In the genomic region with DNA sequence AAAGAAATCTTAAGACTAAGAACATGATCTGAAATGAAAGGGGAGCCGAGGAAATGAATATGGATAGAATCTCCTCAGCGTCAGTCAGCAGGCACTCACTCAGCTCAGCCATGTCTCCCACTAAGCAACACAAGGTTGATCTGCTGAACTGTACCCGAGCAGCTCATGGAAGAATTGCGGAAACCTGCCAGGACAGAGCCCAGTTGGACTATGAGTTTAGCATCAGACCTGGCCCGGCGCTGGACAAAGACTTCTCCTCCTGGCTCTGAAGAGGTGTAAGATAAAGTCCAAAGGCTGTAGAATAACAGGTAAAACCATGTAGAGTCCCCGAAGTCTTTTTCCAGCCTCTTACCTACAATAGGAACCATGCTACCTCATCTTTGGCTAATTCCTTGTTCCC, we compare ENCODE assay signal across 16 mouse cellular contexts. TPM values are rescaled to one million over a fixed set of nuclear protein-coding genes. Genes with fewer than 3 reads are reported as not detected.
"Had no signal": no experiment of that assay in that cellular context is flagged by ENCODE, and none has a peak within 500 bp of the region (broad histone marks: within the 10 kb centered on the region; RNA-seq: fewer than 3 reads in every experiment).

No protein-coding gene starts in this region.

- H3K9me3 ChIP-seq: limb, embryonic 15.5 days; liver, embryonic 15.5 days; megakaryocyte, embryonic 14.5 days; neural tube, embryonic 13.5 days; stomach, embryonic 15.5 days had no signal

- H3K4me2 ChIP-seq: limb, embryonic 15.5 days; liver, embryonic 15.5 days; lung, embryonic 14.5 days; midbrain, embryonic 11.5 days; neural tube, embryonic 13.5 days; stomach, embryonic 15.5 days had no signal

- H3K27me3 ChIP-seq: limb, embryonic 15.5 days; liver, embryonic 15.5 days; neural tube, embryonic 13.5 days; stomach, embryonic 15.5 days had no signal

- H3K27ac ChIP-seq: hindbrain, postnatal 0 days; kidney, postnatal 0 days; limb, embryonic 15.5 days; liver, embryonic 15.5 days; macrophage; neural tube, embryonic 13.5 days; stomach, embryonic 15.5 days had no signal

- H3K36me3 ChIP-seq: limb, embryonic 15.5 days; liver, embryonic 15.5 days; neural tube, embryonic 13.5 days; stomach, embryonic 15.5 days had no signal

- H3K4me1 ChIP-seq: limb, embryonic 15.5 days; neural tube, embryonic 13.5 days; stomach, embryonic 15.5 days had no signal

- DNase-seq: lung, embryonic 14.5 days; lung, postnatal 10 days; retina, postnatal 1 day; right cerebral cortex, postnatal 4 days; thymus, adult 2 months; thymus, postnatal 25 days had no signal

- H3K4me3 ChIP-seq: limb, embryonic 15.5 days; liver, embryonic 15.5 days; megakaryocyte, embryonic 14.5 days; neural tube, embryonic 13.5 days; stomach, embryonic 15.5 days had no signal

- ATAC-seq: hindbrain, postnatal 0 days; midbrain, embryonic 16.5 days had no signal

- H3K9ac ChIP-seq: limb, embryonic 15.5 days; liver, embryonic 15.5 days; lung, embryonic 14.5 days; neural tube, embryonic 13.5 days; stomach, embryonic 15.5 days had no signal

RNA-seq across cellular contexts. Expression of a gene that starts 17.2 kb away (rescaled TPM):
- polyA plus RNA-seq: liver, embryonic 15.5 days; lung, embryonic 14.5 days; macrophage had no signal
